Mouse (Mus musculus) spleen, adult 12 weeks (tissue): ENCODE data around the gene Rhbdd3.

Experiments
- DNase-seq: peaks from one replicate; pipeline ENCODE4 v3.0.0; 2022; ENCODE audit warnings: low spot score

Rhbdd3 gene

DNA sequence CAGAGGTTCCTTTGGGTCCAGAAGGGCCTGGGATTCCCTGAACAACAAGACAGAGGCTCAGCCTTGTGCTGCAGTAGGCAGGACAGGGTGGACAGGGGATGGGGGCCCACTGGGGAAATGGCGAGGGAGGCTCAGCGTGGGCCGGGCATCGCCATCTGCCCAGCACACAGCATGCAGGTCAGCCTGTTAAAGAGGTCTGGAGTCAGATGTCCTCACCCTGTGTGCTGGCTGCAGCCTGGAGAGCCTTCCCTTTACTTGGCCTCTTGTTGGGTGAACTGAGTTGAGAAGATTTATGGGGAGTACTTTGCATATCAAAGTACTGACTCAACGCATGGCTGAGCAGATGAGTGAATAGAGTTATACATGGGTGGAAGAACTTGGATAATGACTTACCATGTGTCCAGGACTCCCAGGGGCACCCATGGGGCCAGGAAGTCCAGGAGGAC lies 30.3 kb downstream of the Rhbdd3 start:
- DNase-seq = no peak

GRCm38 (mm10) chr11:5130111-5130665 lies 31.5 kb downstream of the Rhbdd3 start:
- DNase-seq = no peak

DNA sequence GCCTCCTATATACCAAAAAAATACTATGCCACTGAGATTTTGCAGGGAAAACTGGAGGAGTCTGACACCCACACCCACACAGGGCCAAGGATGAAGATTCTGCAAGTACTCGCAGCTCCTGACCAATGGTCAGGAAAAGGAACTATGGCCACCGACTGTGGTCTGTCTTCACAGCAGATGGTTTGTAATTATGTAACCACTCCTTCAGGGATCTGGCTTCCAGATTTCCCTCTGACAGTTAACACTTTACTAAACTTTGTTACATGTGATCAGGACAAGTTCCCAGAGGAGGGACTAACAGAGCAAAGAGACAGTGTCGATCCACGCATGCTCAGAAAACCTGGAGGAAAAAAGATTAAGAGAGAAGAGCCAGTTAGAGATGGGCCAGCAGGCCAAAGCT lies 34.0 kb downstream of the Rhbdd3 start:
- no peak for DNase-seq

DNA sequence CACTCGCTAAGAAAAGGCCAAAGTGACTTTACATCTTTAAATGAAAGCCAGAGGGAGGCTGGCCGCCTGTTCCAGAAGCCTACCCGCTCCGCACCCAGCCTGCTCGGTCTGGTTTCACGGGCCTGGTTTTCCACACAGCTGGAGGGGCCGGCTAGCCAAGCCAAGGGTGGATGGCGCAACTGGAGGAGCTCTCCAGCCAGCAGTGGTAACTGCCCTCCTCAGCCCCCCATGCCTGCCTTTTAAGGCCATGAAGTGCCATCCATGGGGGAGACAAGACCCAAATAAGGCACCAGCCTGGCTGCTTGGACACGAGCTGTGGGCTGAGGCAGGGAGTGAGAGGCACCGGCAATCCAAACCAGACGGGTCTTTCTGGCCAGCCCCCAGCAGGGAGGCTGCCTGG lies 37.2 kb downstream of the Rhbdd3 start:
- DNase-seq = no peak

DNA sequence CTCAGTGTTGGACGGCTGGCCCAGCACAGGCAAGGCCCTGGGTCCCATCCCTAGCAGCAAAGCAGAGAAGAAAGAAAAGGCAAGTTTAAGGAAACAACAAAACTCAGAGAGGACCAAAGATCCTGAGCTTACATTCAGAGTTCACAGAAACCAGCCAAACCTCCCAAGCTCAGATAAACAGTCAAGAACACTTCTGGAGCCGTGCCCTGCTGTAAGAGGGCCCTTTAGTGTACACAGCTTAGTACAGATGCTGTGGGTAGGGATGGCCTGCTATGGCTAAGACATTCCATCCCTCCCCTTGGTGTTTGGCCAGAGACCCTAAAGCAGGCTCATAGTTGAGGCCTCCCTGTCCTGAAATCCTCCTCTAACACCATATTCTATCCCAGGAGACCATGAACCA lies 39.9 kb downstream of the Rhbdd3 start:
- no peak for DNase-seq

DNA sequence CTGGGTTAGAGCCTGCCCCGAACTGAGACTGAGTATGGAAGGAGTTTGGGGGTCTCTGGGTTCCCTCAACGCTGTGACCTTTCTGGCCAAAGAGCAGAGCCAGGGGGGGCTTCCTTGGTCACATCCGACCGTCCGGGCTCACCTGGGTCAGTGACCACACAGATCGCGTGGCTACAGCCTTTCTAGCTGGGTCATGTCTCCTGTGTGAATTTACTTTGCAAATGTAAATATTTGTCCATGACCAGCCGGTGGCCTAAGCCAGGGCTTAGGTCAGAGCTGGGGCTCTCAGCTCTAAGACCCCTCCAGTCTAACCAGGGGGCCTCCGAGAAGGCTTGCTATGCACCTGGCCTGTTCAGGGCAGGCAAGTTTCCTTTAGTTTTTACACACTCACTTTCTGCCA lies 40.6 kb downstream of the Rhbdd3 start:
- no peak for DNase-seq

GRCm38 (mm10) chr11:5140619-5141018 lies 41.9 kb downstream of the Rhbdd3 start:
- no peak for DNase-seq

GRCm38 (mm10) chr11:5141252-5141651 lies 42.5 kb downstream of the Rhbdd3 start:
- DNase-seq = no peak

GRCm38 (mm10) chr11:5141965-5142364 lies 43.2 kb downstream of the Rhbdd3 start:
- no peak for DNase-seq

GRCm38 (mm10) chr11:5145600-5145999 lies 46.9 kb downstream of the Rhbdd3 start:
- DNase-seq = no peak

GRCm38 (mm10) chr11:5149249-5149648 lies 50.5 kb downstream of the Rhbdd3 start:
- DNase-seq = no peak

GRCm38 (mm10) chr11:5149955-5150354 lies 51.2 kb downstream of the Rhbdd3 start:
- no peak for DNase-seq

DNA sequence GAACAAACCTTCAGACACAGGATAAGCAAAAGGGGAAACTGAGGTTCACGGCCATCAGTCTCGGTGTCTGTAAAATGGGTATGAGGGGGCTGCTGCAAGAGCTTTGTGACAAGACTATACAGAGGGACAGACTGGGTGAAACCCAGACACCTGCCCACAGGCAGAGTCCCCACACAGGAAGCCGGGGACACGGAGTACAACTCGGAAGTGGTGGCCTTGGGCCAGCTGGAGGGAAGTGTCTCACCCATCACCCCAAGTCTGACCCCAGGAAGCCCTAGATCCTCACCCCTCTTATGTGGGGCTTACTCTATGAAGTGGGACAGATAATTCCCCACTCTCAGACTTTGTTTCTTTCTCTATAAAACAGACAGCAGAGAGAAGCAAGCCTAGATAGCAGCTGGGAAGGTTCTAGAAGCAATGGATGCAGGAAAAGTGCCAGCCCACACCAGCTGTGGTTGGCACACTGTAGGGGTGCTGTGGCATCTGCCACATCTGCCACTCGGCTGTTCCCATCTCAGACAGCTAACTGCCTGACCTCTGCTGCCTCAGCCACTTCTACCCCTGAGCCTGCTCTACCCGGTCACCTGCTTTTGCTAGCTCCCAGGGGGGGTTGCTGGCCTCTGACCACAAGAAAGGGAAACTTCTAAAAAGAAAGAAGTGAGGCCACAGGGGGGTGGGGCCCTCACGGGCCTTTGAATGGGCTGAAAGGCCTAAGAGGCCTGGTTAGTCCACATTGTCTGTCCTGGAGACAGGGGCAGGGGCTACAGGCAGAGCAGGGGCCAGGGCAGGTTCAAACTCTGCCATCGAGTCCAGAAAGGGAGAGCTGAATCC lies 51.9 kb downstream of the Rhbdd3 start:
- peak; percentile 38 for DNase-seq

DNA sequence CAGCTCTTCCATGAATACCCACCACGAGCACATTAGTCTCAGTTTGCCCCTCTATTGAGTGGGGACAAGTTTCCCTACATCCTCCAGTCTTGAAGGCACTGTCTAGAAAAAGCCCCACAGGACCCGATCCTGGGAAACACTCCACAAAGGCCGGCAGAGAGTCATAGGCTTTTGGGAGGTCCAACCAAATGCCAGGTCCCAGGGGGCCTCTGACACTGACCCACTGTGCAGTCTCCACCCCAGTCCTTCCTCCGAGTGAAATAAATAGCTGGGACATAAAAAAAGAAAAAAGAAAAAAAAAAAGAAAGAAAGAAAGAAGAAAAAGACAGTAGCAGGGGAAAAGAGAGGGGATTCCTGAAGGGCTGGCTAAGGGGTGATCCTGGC lies 52.5 kb downstream of the Rhbdd3 start:
- DNase-seq = no peak

- no peak for DNase-seq
Measured at GRCm38 (mm10) chr11:5151680-5152337, 53.1 kb downstream of the Rhbdd3 start, which contains the start of gene Emid1. Gene Emid1, minus strand, starts transcription at chr11:5152257.

DNA sequence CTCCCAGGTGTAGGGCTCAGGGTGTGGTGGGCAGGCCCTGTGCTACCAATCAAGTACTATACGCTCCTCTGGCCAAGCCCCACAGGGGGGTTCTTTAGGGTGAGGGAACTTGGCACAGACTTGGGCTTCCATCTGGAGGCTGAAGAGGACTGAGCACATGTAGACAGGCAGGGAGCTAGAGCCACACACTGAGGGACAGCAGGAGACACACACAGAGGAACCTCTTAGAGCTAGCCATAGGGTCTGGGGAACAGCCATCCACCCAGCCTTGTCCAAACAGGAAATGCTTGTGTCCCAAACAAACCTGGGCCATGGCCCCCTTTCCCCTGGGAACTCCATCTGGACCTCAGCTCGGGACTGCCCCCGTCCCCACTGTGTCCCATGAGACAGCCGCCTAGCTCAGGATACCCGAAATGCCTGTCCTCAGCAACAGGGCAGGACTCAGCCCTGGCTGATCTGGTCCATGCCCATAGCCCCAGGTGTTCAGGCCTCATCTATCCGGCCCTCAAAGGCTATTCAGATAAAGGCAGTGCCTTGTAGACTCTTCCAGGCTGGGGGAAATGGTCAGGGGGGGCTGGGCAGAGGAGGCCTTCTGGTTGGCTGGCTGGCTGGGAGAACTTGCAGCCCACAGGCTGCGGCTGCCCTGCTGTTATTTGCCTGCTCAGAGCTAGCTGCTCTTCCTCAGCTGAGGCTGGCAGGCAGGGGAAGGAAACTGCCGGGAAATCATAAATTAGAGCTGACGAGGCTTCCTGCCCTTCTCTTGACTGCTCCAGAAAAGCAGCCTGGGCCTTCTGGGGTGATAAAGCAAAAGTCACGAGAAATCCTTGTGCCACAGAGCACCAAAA lies 56.5 kb downstream of the Rhbdd3 start:
- no peak for DNase-seq
